Mouse (Mus musculus) cerebellum, adult 2 months (tissue): ENCODE measurements around the gene Stk39.

Experiments
- CTCF ChIP-seq: fragments of 200-500 bp; IDR thresholded peaks from 2 replicates; pipeline ENCODE4 v1.5.1; 2011; ENCODE audit warnings: low read depth, mild to moderate bottlenecking, control low read depth, low read length, moderate library complexity, borderline replicate concordance; ENCODE audit not compliant: insufficient read depth
- POLR2A ChIP-seq: fragments of 200-500 bp; IDR thresholded peaks from 2 replicates; pipeline ENCODE4 v1.6.1; 2011; ENCODE audit warnings: low read length, control low read depth, borderline replicate concordance; ENCODE audit not compliant: insufficient read depth

DNA sequence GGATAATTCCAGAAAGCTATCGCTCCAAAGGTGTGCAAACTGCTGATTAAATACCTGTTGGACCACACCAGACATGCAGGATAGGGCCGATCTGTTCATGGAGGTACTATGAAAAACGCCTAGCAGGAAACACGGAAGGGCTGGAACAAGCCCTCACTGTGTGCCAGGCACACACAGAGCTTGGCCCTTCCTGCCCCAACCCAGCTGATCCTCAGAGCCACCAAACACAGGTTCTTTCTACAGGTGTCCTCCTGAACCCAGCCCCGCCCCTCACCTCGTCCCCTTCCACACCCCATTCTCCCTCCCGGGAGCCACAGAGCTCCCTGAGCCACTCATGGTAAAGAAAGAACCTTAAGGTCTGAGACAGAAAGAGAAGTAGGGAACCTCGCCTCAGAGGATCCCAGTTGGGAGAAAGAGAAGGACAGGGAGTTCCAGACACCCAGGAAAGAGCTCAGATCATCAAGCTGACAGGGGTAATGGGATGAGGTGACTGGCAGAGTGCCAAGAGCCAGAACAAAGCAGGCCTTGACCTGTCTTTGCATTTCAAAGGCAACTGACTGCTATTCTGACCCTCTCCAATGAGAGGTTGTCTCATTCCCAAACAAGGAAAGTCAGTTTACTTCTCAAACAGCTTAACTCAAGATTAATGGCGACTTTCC is 86.3 kb downstream of the Stk39 start:
- TF ChIP-seq POLR2A: no peak
- TF ChIP-seq CTCF: no peak
